Comparison of ENCODE assay signal across 8 mouse cellular contexts in genomic region chr8:87959320-87959920, GRCm38 (mm10). TPM values are rescaled to one million over a fixed set of nuclear protein-coding genes. Genes with fewer than 3 reads are reported as not detected.
A peak's percentile ranks its signal among the peaks of the same experiment; 100 is the strongest.
DNase-seq lines count a peak whose midpoint lies in the region; ATAC-seq and TF ChIP-seq lines count a peak whose summit lies in the region.

Gene Zfp423 (minus strand): TSS chr8:87959595.

- no peaks in the 10 kb centered on the region for H3K36me3 ChIP-seq in megakaryocyte, embryonic 14.5 days (replicated peaks; ENCODE audit: low read length)
- H3K36me3 ChIP-seq in lung, postnatal 0 days (ENCODE audit: insufficient read depth, low read length): no peaks in the 10 kb centered on the region

- peak; percentile 83 for DNase-seq in brain, embryonic 14.5 days (ENCODE audit: low read depth)
- DNase-seq in gastrocnemius, postnatal 14 days: peak; percentile 52
- peak; percentile 55 for DNase-seq in kidney, postnatal 14 days
- DNase-seq in lung, postnatal 0 days (ENCODE audit: low spot score): peak; percentile 47
- DNase-seq in natural killer cell, adult 2 months (ENCODE audit: low spot score in 2 of 2): no peak
- no peak for DNase-seq in spleen, postnatal 14 days (ENCODE audit: low spot score in 2 of 2)

- no peak for TF ChIP-seq EP300 in lung, postnatal 0 days (IDR thresholded peaks at IDR 0.05)

- peak within 1 kb of the TSS; percentile 99 for H3K4me2 ChIP-seq in lung, postnatal 0 days (replicated peaks; ENCODE audit: low read depth, low read length)

- peak within 1 kb of the TSS; percentile 71 for H3K9ac ChIP-seq in lung, postnatal 0 days (replicated peaks; ENCODE audit: low read depth)

- peak within 1 kb of the TSS; percentile 89 for H3K4me3 ChIP-seq in megakaryocyte, embryonic 14.5 days (replicated peaks)
- H3K4me3 ChIP-seq in lung, postnatal 0 days (ENCODE audit: low read depth, low read length): peak within 1 kb of the TSS; percentile 72

- peak within 1 kb of the TSS; percentile 83 for H3K27ac ChIP-seq in lung, postnatal 0 days (ENCODE audit: low read length)

- peaks cover 46% of the 10 kb centered on the region for H3K4me1 ChIP-seq in megakaryocyte, embryonic 14.5 days
- H3K4me1 ChIP-seq in lung, postnatal 0 days (ENCODE audit: insufficient read depth, low read depth, low read length): peaks cover 14% of the 10 kb centered on the region; the same call in 1 of the 2 replicates

- no peaks in the 10 kb centered on the region for H3K9me3 ChIP-seq in megakaryocyte, embryonic 14.5 days
- no peaks in the 10 kb centered on the region for H3K9me3 ChIP-seq in lung, postnatal 0 days (ENCODE audit: low read length)

- TF ChIP-seq CTCF in brain, embryonic 14.5 days (IDR thresholded peaks at IDR 0.05; ENCODE audit: borderline replicate concordance, extremely low read depth, insufficient read depth, insufficient read length): no peak
- no peak for TF ChIP-seq CTCF in lung, postnatal 0 days (IDR thresholded peaks at IDR 0.05)

- intact Hi-C loops in gastrocnemius, postnatal 14 days (cut with DNase I; ENCODE audit: low total_unique reads): loop anchor here (10.0 kb wide), 1 partner anchor 65 kb away; no protein-coding TSS in a partner anchor

- under 1% methylated on average over 32 of the region's 48 CpGs for WGBS in lung, postnatal 0 days

- no peak for ATAC-seq in megakaryocyte, adult 5-6 weeks (ENCODE audit: poor library complexity, severe bottlenecking)
- peak; percentile 9 for ATAC-seq in lung, postnatal 0 days

- H3K27me3 ChIP-seq in megakaryocyte, embryonic 14.5 days (replicated peaks): peaks cover 96% of the 10 kb centered on the region
- peaks cover 25% of the 10 kb centered on the region for H3K27me3 ChIP-seq in lung, postnatal 0 days (replicated peaks; ENCODE audit: insufficient read depth, low read length)

- no peak for TF ChIP-seq POLR2A in brain, embryonic 14.5 days (IDR thresholded peaks at IDR 0.05; ENCODE audit: borderline replicate concordance, extremely low read depth, insufficient read depth, insufficient read length, poor library complexity, severe bottlenecking)

RNA-seq across cellular contexts. Expression of gene Zfp423, which starts in this region (rescaled TPM):
- polyA plus RNA-seq in megakaryocyte, embryonic 14.5 days (2012; ENCODE audit: insufficient read depth, low replicate concordance): not detected in 2 replicates
- 0.18 TPM in 1 of 2 replicates, not detected in the other for total RNA-seq in megakaryocyte, adult 5-6 weeks (2015)
- total RNA-seq in megakaryocyte, adult 5-6 weeks (2017): not detected in 2 replicates
- polyA plus RNA-seq in brain, embryonic 14.5 days (2012; rRNA removed): 58.6 and 113 TPM in 2 replicates
- 10 to 100 TPM; 15.7 to 15.9 TPM for total RNA-seq in gastrocnemius, postnatal 14 days (2021)
- polyA plus RNA-seq in lung, postnatal 0 days (2015; fragmentation: Nextera tagmentation; extraction: Ambion mirVana): 2.1 and 3.5 TPM in 2 replicates

Comparison
In these comparisons a context has a peak if more than half of its experiments do, and no peak if none do; other contexts are left out.
1. RNA of gene Zfp423 (total RNA-seq): 15.7 to 15.9 TPM in gastrocnemius, postnatal 14 days; 0.18 TPM in megakaryocyte, adult 5-6 weeks; every median in the first group is over 10 times any median in the second.
2. RNA of gene Zfp423 (polyA plus RNA-seq): 58.6 to 113 TPM in brain, embryonic 14.5 days; 2.1 to 3.5 TPM in lung, postnatal 0 days and not detected in megakaryocyte, embryonic 14.5 days; every median in the first group is over 10 times any median in the second.
3. DNase-seq: peak in brain, embryonic 14.5 days (single experiment), gastrocnemius, postnatal 14 days (single experiment), kidney, postnatal 14 days (single experiment) and lung, postnatal 0 days (single experiment); none in natural killer cell, adult 2 months (0 of 2) and spleen, postnatal 14 days (0 of 2).